Mouse (Mus musculus): ENCODE data around the gene A730046J19Rik. TPM values are rescaled to one million over a fixed set of nuclear protein-coding genes. Genes with fewer than 3 reads are reported as not detected.

Gene A730046J19Rik
- total RNA-seq (2023), result under 1 TPM in 1 of 2 experiments, not detected in 1; 0.26 TPM

GRCm38 (mm10) chrX:144153523-144153922 lies at the start of gene A730046J19Rik:
TSS of gene A730046J19Rik (plus strand) at chrX:144153695.

Other genes starting within 250 kb of the A730046J19Rik start
- not detected for gene Dcx, start 220.4 kb upstream of the A730046J19Rik start, total RNA-seq (2023)
- 10 to 100 TPM in 1 of 2 experiments, 1 to 10 TPM in 1; 9.2 to 13.2 TPM for gene Alg13, start 164.1 kb downstream of the A730046J19Rik start, total RNA-seq (2023)